Mouse (Mus musculus) CD4-positive, CD25-positive, alpha-beta regulatory T cell, adult 4 months (primary cell): Measurements from ENCODE around the gene L3mbtl4. TPM values are rescaled to one million over a fixed set of nuclear protein-coding genes. Genes with fewer than 3 reads are reported as not detected.

Experiments used
- ATAC-seq: one replicate; pipeline ENCODE4 v1.8.0; 2017
- polyA plus RNA-seq, 2 experiments: library from polyadenylated mRNA; unstranded; fragments of 100-300 nt; shearing (Covaris generic); gene quantifications; one replicate each; pipeline ENCODE4 v1.2.1; 2017

The L3mbtl4 gene
- polyA plus RNA-seq = not detected

GRCm38 (mm10) chr17:68273527-68273926 lies at the start of gene L3mbtl4:
TSS of gene L3mbtl4 (plus strand) at chr17:68273797.
- no peak for ATAC-seq

- ATAC-seq = no peak
Measured at GRCm38 (mm10) chr17:68230484-68230883, 43.1 kb upstream of the L3mbtl4 start.

DNA sequence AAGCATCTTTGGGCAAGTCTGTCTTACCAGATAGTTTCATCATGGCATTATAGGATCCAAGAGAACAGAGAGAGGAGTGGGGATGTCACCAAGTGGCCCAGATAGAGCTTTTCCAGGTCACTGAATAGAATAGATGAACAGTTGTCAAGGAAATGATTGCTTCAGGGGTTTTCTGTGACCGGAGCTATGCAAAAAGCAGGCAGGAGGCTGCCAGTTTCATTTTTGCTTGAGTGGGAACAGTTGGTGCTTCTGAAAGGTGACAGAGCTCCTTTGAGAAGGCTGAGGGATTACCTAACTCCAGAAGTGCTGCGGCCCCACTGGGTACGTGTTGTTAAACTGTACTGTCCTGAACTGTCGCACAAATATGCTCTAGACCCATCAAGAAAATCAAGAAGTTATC lies 38.2 kb upstream of the L3mbtl4 start:
- no peak for ATAC-seq

GRCm38 (mm10) chr17:68236992-68237391 lies 36.6 kb upstream of the L3mbtl4 start:
- ATAC-seq = no peak

DNA sequence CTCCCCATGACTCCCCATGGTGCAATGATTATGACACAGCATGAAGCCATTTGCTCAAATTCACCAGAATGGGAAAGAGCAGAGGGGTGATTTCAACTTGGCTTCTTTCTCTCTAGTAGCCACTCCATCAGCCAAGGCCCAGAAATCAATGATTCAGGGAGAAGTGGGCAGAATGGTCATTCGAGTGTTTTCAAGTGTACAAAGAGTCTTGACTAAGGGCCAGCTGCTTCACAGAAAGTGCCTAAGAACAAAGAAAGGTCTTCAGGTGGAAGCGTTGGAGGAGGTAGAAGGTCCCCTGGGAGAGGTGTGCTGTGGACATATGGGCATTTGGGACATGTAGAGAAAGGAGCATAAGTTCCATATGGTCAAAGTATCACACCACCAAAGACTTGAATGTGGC lies 33.4 kb upstream of the L3mbtl4 start:
- ATAC-seq = no peak

- no peak for ATAC-seq
Measured at GRCm38 (mm10) chr17:68264835-68265557, 8.6 kb upstream of the L3mbtl4 start.

DNA sequence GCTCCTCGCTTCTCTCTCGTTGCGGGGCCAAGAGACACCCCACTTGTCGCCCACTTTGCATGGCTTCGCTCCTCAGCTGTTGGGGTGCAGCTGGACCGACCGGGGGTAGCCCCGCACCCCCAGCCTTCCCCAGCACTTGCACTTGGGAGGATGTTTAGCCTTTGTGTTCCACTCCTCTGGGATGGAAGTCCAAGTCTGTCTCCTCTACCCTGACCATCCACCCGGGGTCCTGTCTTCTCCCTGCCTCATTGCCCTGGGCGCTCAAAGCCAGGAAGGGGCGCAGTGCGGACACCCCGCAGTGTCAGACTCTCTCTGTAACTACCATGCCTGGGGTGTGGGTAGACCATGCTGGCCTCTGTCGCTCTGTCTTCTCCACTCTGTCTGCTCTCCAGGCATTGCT lies 357 bp downstream of the L3mbtl4 start:
- no peak for ATAC-seq

DNA sequence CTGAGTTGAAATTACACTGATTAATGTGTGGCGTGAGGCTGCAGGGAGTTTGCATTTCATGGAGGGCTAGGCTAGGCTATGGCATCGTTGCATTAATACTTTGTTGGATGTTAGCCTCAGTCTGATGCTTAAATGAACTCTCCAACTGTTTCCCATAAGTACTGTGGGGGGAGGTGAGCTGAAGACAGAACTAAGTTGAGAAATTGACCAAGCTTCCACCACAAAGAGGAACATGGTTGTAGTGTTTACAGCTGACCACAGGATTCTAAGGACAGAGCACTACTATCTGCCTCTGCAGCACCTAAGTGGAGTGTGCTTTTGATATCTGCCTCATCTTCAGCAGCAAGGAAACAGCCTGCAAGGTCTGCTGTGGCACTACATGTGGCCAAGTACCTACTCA lies 1.5 kb downstream of the L3mbtl4 start:
- ATAC-seq = no peak

- no peak for ATAC-seq
Measured at GRCm38 (mm10) chr17:68280915-68281314, 7.3 kb downstream of the L3mbtl4 start.

DNA sequence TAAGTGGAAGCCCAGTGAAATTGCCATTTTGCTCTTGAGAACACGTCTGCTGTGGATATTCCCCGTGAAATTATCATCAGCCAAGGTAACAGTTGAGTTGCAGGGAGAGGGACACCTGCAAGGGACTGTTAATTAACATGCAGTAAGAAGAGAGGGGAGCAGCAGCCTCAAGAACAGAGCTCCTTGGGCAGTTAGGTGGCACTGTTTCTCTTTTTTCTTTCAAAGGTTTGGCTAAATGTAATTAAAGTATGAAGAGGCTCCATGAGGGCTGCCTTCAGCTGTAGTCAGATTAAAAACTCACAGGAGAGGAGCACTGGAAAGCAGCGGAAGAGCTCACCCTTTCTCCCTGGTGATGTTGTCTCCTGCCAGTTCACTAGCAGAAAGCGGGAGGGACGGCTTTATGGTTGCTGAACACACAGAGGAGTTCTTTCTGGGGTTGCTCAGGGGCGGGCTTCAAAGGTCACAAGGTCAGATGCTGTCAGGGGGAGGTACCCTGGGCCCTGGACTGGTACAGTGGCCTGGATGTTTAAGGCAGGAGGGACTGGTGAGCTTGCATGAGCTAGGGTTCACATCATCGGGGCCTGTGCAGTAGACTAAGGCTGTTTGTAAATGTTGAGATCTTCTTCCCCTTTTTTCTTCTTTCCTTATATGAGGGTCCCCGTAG lies 11.7 kb downstream of the L3mbtl4 start:
- no peak for ATAC-seq

GRCm38 (mm10) chr17:68288094-68288493 lies 14.5 kb downstream of the L3mbtl4 start:
- no peak for ATAC-seq

GRCm38 (mm10) chr17:68288699-68289098 lies 15.1 kb downstream of the L3mbtl4 start:
- ATAC-seq = no peak

DNA sequence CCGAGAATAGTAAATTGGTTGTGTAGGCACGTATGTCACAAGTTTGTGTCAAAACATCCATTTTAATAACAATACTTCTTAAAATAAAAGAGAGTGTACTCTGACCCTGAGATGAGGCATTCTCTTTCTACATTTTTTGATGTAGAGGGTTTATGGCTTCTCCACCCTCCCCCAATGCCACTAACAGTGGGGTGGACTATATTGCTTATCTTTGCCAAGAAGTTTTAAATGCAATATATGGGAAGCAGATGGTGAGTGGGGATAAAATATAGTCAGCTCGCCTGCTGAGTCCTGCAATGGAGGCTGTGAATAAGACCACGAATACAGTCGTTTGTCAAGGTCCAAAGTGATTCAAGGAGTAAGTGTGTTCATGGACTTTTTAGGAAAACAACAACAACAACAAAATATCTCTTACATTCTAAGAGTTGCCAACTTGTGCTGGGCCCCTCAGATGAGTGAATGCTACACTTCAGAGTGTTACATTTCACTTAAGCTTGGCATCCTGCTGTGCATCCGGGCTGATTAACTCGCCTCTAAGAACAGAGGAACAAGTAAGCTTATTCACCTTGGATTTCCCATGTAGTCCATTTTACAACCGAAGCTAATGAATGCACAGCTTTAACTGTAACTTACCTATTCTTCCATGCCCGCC lies 18.2 kb downstream of the L3mbtl4 start:
- ATAC-seq = no peak

GRCm38 (mm10) chr17:68308381-68308780 lies 34.8 kb downstream of the L3mbtl4 start:
- ATAC-seq = no peak

DNA sequence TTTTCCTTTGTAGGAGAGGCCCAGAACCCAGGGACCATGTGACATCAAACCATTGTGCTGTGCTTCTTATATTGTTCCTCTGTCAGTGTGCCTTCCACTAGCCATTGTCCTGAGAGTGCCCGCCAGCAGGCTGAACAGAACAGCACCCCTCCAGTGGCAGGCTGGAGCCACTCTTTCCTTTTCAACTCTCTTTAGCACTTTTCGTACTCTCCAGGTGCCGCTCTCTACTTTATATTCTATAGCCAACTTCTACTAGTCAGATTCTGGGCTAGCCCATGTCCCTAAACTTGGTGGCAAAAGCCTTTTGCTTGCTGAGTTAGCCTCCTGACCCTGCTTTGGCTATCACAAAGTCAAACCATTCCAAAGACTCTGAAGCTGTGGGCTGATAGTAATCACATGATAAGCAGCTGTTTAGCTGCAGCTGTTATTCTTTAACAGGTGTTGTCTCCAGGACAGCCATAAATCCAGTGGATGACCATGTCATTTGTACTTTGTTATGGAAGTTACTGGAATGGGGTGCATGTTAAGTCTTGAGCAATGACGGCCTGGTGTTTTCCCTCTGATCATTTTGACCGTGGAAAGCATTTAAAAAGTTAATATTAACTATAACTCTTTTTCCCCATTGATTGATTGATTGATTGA lies 38.8 kb downstream of the L3mbtl4 start:
- ATAC-seq = no peak

DNA sequence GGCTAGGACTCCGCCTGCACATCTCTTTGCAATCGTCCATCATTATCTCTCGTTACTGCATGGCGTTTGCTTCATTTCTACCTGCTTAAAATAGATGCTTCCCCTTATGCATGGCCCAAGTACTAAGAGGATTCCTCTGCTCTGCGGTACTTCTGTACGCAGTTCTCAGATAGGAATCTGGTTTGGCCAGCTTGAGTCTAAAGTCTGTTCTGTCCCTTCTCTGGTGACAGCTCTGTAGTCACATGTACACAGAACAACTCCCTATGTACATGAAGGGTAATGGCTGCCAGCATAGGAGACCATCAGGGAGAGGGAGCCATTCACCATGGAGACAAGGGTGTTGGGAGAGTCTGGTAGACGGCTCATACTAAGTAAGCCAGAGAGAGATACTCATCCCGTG lies 47.3 kb downstream of the L3mbtl4 start:
- no peak for ATAC-seq

DNA sequence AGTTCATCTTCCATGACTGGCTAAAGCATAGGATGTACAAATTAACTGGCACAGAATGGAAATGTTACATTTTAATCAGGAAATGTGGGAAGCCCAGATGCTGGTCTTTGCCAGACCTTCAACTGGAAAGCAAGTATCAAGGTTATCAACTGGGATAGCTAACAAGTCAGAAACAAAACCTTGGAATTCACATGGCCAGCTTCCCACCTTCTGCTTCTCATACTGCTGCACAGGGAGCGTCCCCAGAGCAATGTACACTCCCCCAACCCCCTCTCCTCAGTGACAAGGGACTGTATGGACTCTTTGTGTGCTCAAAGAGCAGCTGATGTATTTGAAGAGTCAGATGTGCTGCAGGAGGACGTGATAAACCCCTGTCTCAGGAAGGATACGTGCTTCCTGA lies 49.0 kb downstream of the L3mbtl4 start:
- ATAC-seq = no peak

GRCm38 (mm10) chr17:68332225-68332624 lies 58.6 kb downstream of the L3mbtl4 start:
- ATAC-seq = no peak

- ATAC-seq = no peak
Measured at GRCm38 (mm10) chr17:68333382-68333781, 59.8 kb downstream of the L3mbtl4 start.

DNA sequence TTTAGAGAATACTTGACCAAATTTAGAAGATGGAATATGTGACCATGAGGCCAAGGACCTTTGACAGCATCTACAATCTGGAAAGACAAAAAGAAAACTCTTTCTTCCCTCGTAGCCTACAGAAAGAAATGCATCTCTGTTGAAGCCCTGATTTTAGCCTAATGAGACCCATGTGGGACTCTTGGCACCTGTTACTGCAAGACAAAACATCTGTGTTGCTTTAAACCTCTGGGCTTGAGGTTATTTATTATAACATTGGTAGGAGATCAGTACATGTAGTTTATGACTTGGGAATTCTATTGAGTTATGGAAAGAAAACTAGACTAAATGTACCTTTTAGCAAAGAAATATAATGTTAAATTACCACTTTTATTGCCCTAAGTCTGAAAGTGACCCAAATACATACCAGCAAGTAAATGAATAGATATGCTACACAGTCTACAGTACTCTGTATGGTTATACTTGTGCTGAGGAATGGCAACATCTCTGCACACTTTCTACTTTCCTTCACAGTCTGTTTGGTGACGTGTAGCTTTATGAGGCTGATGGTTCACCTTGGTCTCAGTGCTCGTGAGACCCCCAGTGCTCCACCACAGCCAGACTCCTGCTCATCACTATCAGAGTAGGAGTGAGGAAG lies 65.4 kb downstream of the L3mbtl4 start:
- no peak for ATAC-seq

- no peak for ATAC-seq
Measured at GRCm38 (mm10) chr17:68357687-68358086, 84.1 kb downstream of the L3mbtl4 start.

GRCm38 (mm10) chr17:68371101-68371500 lies 97.5 kb downstream of the L3mbtl4 start:
- ATAC-seq = no peak

DNA sequence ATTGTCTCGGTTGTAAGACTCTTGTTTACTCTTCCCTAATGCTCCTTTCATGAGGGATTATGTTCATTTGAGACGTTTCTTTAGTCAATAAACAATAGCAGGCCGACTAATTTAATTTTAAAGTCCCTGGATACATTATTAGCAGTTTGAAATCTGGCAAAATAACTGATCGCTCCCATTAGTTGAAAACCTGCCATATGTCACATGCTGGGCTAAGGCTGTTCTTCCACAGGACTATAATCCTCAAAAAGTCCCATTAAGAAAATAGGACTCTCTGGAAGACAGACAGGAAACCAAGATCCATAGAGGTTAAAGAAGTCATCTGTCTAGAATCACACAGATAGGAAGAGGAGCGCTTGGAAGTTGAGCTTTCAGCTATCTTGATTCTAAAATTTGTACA lies 114.9 kb downstream of the L3mbtl4 start:
- ATAC-seq = no peak
